Mouse (Mus musculus) liver, postnatal 0 days (tissue): ENCODE results near the gene Tmem196.

Source experiments
- CTCF ChIP-seq: sonication (generic); IDR thresholded peaks from 2 replicates; pipeline ENCODE4 v1.5.1; 2016; ENCODE audit warnings: antibody characterized with exemption, low read depth
- EP300 ChIP-seq: IDR thresholded peaks from 2 replicates; pipeline ENCODE4 v1.6.1; 2016; ENCODE audit warnings: antibody characterized with exemption, low read depth, mild to moderate bottlenecking

GRCm38 (mm10) chr12:119945589-119946310 is at the start of gene Tmem196:
- no peak for TF ChIP-seq CTCF
- TF ChIP-seq EP300: no peak
